Mouse (Mus musculus) hindbrain, embryonic 16.5 days (tissue): ENCODE results near the gene Hinfp. TPM values are rescaled to one million over a fixed set of nuclear protein-coding genes. Genes with fewer than 3 reads are reported as not detected.

Experiments used
- ATAC-seq: fragments of 200-750 bp; cut with Nextera tagmentation; 2 replicates; pipeline ENCODE4 v1.8.0; 2017; ENCODE audit warnings: moderate TSS enrichment, moderate library complexity
- H3K27ac ChIP-seq: fragments of 300-500 bp; sonication (generic); 2 replicates; pipeline ENCODE4 v1.5.1; 2014; ENCODE audit warnings: low read depth, mild to moderate bottlenecking, control low read depth, low read length, moderate library complexity
- H3K27me3 ChIP-seq: fragments of 300-500 bp; sonication (generic); replicated peaks from 2 replicates; pipeline ENCODE4 v1.6.1; 2014; ENCODE audit warnings: low read length; ENCODE audit not compliant: control insufficient read depth, insufficient read depth
- H3K36me3 ChIP-seq: fragments of 300-500 bp; sonication (generic); 2 replicates; pipeline ENCODE4 v1.6.1; 2014; ENCODE audit warnings: mild to moderate bottlenecking, low read length, moderate library complexity, mixed read lengths; ENCODE audit not compliant: control insufficient read depth, insufficient read depth
- H3K4me1 ChIP-seq: fragments of 300-500 bp; sonication (generic); 2 replicates; pipeline ENCODE4 v1.6.1; 2014; ENCODE audit warnings: low read depth, low read length; ENCODE audit not compliant: control insufficient read depth, insufficient read depth
- H3K4me2 ChIP-seq: fragments of 300-500 bp; sonication (generic); 2 replicates; pipeline ENCODE4 v1.6.1; 2014; ENCODE audit warnings: mild to moderate bottlenecking, low read length, control low read depth, moderate library complexity
- H3K4me3 ChIP-seq: fragments of 300-500 bp; sonication (generic); 2 replicates; pipeline ENCODE4 v1.5.1; 2014; ENCODE audit warnings: mild to moderate bottlenecking, low read length, control low read depth, moderate library complexity
- H3K9ac ChIP-seq: fragments of 300-500 bp; sonication (generic); 2 replicates; pipeline ENCODE4 v1.6.1; 2014; ENCODE audit warnings: low read depth, mild to moderate bottlenecking, control low read depth, low read length, moderate library complexity
- H3K9me3 ChIP-seq: fragments of 300-500 bp; sonication (generic); 2 replicates; pipeline ENCODE4 v1.6.1; 2014; ENCODE audit warnings: mild to moderate bottlenecking, low read length, moderate library complexity; ENCODE audit not compliant: control insufficient read depth
- WGBS: fragments of 180-500 bp; shearing (Covaris S2); extraction: QIAGEN DNeasy Blood & Tissue Kit; methylation state at CpG from one replicate; pipeline ENCODE4 v1.1.7; 2014; 5-methylcytosine and 5-hydroxymethylcytosine counted together
- polyA plus RNA-seq: library from polyadenylated mRNA; unstranded; fragments of >200 nt; fragmentation: Nextera tagmentation; extraction: Ambion mirVana; gene quantifications from 2 replicates; pipeline ENCODE4 v1.2.1, GENCODE M21; 2015

Gene Hinfp
- polyA plus RNA-seq, 1 experiment from 2014 or later = 22.3 TPM

DNA sequence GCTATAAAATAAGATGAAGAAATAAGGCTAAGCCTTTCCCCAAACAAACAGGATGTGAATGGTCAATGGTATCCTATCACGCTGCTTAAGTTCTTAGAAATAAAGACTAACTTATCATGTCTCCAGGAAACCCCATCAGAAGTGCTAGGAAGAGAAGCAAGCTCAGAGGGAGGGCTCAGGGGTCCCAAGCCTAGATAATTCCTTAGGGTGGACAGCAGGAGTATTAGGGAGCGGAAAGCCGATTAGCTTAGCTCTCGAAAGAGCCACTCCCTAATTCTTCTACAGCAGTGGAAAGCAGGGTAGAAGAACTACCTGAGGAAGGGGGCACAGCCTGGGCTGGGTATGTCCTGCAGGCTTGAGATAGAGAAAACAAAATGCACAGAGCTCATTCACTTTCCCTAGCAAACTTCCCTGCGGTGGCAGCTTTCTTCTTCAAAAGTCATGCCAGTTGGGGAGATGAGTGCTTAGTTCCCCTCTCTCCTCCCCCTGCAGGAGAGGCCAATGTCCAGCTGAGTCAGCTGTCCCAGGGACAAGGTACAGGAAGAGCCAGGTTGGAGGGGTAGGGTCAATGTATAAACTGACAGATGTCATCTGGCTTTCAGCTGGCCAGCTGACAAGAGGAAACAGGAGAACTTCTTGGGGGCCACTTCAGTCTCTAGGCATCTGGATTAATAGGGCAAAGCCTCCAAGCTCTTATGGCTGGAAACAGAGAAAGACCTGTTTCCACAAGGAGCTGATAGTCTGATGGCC is 12.8 kb upstream of the Hinfp start:
- Histone ChIP-seq H3K4me2 (peak overlapping the region; percentile 90), H3K27me3 (no peaks in the 10 kb centered on the region), H3K36me3 (peaks cover 14% of the 10 kb centered on the region), H3K9ac (peak overlapping the region; percentile 97), H3K4me1 (peaks cover 23% of the 10 kb centered on the region), H3K27ac (no peak overlapping the region), H3K9me3 (no peaks in the 10 kb centered on the region), H3K4me3 (peak overlapping the region; percentile 98)
- WGBS = 68% methylated on average over 5 of the region's 5 CpGs
- no peak for ATAC-seq

DNA sequence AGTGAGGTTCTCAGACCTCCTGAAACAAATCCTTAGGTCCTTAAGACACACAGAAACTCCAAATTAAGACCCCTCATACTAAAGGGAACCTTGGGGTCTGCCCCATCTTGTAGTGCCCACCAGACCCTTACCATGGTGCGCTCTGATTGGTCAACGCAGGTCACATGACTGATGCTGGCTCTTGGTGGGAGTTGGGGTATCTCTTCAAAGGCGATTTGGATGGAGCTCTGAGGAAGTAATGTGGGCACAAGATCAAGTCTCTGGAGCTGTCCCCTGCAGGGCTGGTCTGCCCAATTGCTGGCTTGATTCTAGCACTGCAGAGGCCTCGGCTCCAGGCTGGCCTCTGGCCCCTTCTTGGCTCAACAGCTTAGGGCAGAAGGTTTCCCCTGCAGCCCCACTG is 12.0 kb upstream of the Hinfp start:
- H3K36me3 ChIP-seq = peaks cover 14% of the 10 kb centered on the region
- H3K4me2 ChIP-seq = peak overlapping the region; percentile 11
- ATAC-seq = no peak
- H3K9ac ChIP-seq = no peak overlapping the region
- no peak overlapping the region for H3K27ac ChIP-seq
- H3K9me3 ChIP-seq = no peaks in the 10 kb centered on the region
- peaks cover 23% of the 10 kb centered on the region for H3K4me1 ChIP-seq
- WGBS = 69% methylated on average over 4 of the region's 4 CpGs
- no peaks in the 10 kb centered on the region for H3K27me3 ChIP-seq
- no peak overlapping the region for H3K4me3 ChIP-seq

DNA sequence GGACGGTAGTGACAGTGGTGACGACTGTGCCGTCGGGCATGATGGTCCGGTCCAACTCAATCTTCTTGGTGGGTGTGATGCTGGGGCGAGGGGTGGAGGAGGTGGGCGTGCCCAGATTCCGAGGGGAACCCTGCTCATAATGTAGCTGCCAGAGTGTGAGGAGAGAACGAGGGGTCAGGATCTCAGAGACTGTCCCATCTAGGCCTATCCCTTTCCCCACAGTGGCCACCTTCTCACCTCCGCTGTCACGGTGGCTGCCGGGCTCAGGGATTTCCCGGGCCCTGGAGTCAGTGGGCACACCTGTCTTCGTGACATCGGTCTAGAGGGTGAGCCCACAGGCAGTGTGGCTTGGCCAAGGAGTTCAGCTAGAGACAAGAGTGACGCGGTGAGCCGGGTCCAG is 9.4 kb upstream of the Hinfp start:
- ATAC-seq = no peak
- H3K36me3 ChIP-seq = peaks cover 14% of the 10 kb centered on the region
- no peak overlapping the region for H3K9ac ChIP-seq
- no peak overlapping the region for H3K4me3 ChIP-seq
- H3K9me3 ChIP-seq = no peaks in the 10 kb centered on the region
- H3K27ac ChIP-seq = no peak overlapping the region
- H3K27me3 ChIP-seq = no peaks in the 10 kb centered on the region
- no peak overlapping the region for H3K4me2 ChIP-seq
- WGBS = 96% methylated on average over 18 of the region's 18 CpGs
- peaks cover 19% of the 10 kb centered on the region for H3K4me1 ChIP-seq

DNA sequence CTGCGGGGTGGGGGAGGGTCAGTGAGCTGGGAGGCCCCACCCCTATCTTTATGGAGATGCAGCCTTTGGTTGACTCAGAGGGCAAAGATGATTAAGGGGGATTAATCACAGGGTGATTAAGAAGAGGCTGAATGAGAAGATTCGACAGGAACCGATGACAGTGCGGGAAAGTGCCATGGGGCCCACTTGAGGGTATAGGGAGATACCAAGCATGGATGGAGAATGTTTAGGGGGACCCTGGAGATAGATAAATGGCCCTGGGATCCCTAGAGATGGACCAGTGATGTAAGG is 8.7 kb upstream of the Hinfp start:
- Histone ChIP-seq H3K4me3 (no peak overlapping the region), H3K36me3 (peaks cover 14% of the 10 kb centered on the region), H3K9me3 (no peaks in the 10 kb centered on the region), H3K4me1 (peaks cover 19% of the 10 kb centered on the region), H3K9ac (no peak overlapping the region), H3K27me3 (no peaks in the 10 kb centered on the region), H3K4me2 (no peak overlapping the region), H3K27ac (no peak overlapping the region)
- ATAC-seq = no peak
- 60% methylated on average over 4 of the region's 4 CpGs for WGBS

- ATAC-seq = no peak
- Histone ChIP-seq H3K4me3 (no peak overlapping the region), H3K4me1 (peaks cover 13% of the 10 kb centered on the region), H3K36me3 (peaks cover 14% of the 10 kb centered on the region), H3K27me3 (no peaks in the 10 kb centered on the region), H3K9me3 (no peaks in the 10 kb centered on the region), H3K9ac (no peak overlapping the region), H3K4me2 (no peak overlapping the region), H3K27ac (no peak overlapping the region)
- 61% methylated on average over 19 of the region's 19 CpGs for WGBS
Observed at GRCm38 (mm10) chr9:44313476-44314256, 8.2 kb upstream of the Hinfp start.

DNA sequence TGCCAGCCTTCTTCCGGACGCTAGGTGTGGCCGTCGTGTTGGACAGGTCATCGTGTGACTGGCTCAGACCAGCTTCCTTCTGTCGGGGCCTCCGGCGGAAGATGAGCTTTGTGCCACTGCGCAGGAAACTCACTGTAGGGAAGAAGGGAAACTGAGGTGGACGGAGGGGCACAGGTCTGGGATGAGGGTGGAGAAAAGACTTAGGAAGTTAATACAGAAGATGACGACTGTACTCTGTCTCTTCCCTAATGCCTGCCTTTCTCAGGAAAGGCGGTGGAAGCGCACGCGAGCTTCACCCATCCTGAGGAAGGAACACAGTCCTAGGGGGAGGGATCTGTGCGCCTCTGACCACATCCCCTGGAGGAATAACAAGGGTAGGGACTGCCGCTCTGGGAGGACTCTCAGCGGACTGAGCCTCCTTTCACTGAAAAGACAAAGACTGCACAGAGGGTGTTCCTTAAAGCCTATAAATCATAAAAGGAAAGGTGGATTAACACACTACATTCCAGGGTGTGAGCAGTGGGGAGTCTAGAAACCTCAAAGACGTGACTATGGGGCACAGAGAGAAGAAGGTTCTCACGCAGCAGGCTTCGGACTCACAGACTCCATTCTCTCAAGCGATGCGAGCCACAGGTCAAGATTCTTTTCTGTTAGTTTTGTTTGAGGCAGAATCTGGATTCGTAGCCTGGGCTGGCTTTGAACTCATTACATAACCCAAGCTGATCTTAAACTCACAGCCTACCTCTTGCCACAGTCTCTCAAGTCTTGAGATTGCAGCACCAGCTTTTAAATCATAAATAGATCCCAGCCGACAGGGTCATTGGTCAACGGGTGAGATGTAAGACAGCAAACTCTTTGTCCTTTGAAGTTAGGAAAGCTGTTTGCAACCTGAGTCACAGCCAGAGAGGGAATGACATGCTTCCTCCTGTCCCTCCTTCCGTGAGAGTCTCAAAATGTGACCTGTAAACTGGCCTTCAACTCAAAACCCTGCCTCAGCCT is 6.0 kb upstream of the Hinfp start:
- peaks cover 14% of the 10 kb centered on the region for H3K36me3 ChIP-seq
- WGBS = 9% methylated on average over 27 of the region's 27 CpGs
- H3K4me2 ChIP-seq = no peak overlapping the region
- no peak for ATAC-seq
- H3K27me3 ChIP-seq = no peaks in the 10 kb centered on the region
- H3K9ac ChIP-seq = no peak overlapping the region
- no peaks in the 10 kb centered on the region; the same call in 1 of the 2 replicates for H3K4me1 ChIP-seq
- no peak overlapping the region for H3K4me3 ChIP-seq
- H3K9me3 ChIP-seq = no peaks in the 10 kb centered on the region
- no peak overlapping the region for H3K27ac ChIP-seq

- Histone ChIP-seq H3K27me3 (no peaks in the 10 kb centered on the region), H3K36me3 (peaks cover 12% of the 10 kb centered on the region), H3K4me1 (no peaks in the 10 kb centered on the region; the same call in 1 of the 2 replicates), H3K27ac (no peak overlapping the region), H3K4me2 (no peak overlapping the region), H3K9ac (no peak overlapping the region), H3K9me3 (no peaks in the 10 kb centered on the region), H3K4me3 (no peak overlapping the region)
- 31% methylated on average over 10 of the region's 10 CpGs for WGBS
- no peak for ATAC-seq
Observed at GRCm38 (mm10) chr9:44310750-44311135, 5.3 kb upstream of the Hinfp start.

DNA sequence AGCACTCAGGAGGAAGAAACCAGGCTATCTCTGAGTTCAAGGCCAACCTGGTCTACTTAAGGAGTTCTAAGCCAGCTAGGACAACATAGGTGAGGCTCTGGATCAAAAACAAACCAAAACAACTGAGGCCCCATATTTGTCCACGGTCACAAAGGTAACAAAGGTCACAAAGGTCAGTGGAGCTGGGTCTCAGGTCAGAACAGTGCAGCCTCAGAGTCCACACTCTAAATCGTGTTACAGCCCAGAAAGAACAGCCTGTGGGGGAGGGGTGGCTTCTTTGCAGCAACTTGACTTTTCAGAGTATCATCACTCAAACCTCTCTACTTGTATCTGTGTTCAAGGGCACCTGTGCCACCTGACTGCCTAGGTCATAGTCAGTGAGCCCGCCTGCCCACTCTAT is 4.3 kb upstream of the Hinfp start:
- 69% methylated on average over 3 of the region's 3 CpGs for WGBS
- H3K4me3 ChIP-seq = no peak overlapping the region
- H3K9me3 ChIP-seq = no peaks in the 10 kb centered on the region
- no peaks in the 10 kb centered on the region for H3K27me3 ChIP-seq
- peaks cover 2% of the 10 kb centered on the region for H3K4me1 ChIP-seq
- no peak overlapping the region for H3K4me2 ChIP-seq
- no peak overlapping the region for H3K27ac ChIP-seq
- ATAC-seq = no peak
- no peak overlapping the region for H3K9ac ChIP-seq
- peaks cover 6% of the 10 kb centered on the region for H3K36me3 ChIP-seq

DNA sequence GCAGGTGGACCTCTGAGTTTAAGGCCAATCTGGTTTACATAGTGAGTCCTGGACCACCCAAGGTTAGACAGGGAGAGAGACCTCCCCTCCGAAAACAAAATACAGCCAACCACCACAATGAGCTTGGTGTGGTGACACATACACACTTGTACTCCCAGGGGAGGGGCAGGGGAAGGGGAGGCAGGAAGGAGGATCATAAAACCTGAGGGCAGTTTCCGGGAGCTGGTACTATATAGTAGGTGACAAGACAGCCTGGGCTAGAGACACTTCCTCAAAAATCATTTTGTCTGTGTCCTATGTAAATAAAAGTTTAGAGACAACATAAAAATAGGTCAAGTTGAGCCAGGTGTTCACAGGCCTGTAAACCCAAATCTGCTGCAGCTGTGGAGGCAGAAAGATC is 1.8 kb upstream of the Hinfp start:
- ATAC-seq = no peak
- peaks cover 2% of the 10 kb centered on the region for H3K36me3 ChIP-seq
- no peak overlapping the region for H3K4me3 ChIP-seq
- peaks cover 12% of the 10 kb centered on the region for H3K4me1 ChIP-seq
- no peak overlapping the region for H3K9ac ChIP-seq
- no peaks in the 10 kb centered on the region for H3K27me3 ChIP-seq
- no peaks in the 10 kb centered on the region for H3K9me3 ChIP-seq
- no peak overlapping the region for H3K4me2 ChIP-seq
- H3K27ac ChIP-seq = no peak overlapping the region
- WGBS = 98% methylated on average over 2 of the region's 2 CpGs
